Mouse (Mus musculus): ENCODE results near the gene Ppp2r5c.

The Ppp2r5c gene

GRCm38 (mm10) chr12:110515676-110516075 lies 68.8 kb downstream of the Ppp2r5c start:
- DNase-seq = peak; percentile 95

- DNase-seq = peak; percentile 71
Observed at GRCm38 (mm10) chr12:110520236-110520987, 73.5 kb downstream of the Ppp2r5c start.

GRCm38 (mm10) chr12:110523526-110523925 lies 76.6 kb downstream of the Ppp2r5c start:
- DNase-seq = peak; percentile 51

GRCm38 (mm10) chr12:110532711-110533110 lies 85.8 kb downstream of the Ppp2r5c start:
- DNase-seq = peak; percentile 80

GRCm38 (mm10) chr12:110533151-110533550 lies 86.2 kb downstream of the Ppp2r5c start:
- DNase-seq = peak; percentile 70

- DNase-seq = no peak
Observed at GRCm38 (mm10) chr12:110533832-110534231, 86.9 kb downstream of the Ppp2r5c start.

GRCm38 (mm10) chr12:110535361-110535760 lies 88.4 kb downstream of the Ppp2r5c start:
- peak; percentile 88 for DNase-seq

- DNase-seq = peak; percentile 93
Observed at GRCm38 (mm10) chr12:110537751-110538150, 90.8 kb downstream of the Ppp2r5c start.

GRCm38 (mm10) chr12:110539346-110539745 lies 92.4 kb downstream of the Ppp2r5c start:
- peak; percentile 84 for DNase-seq

GRCm38 (mm10) chr12:110539798-110540197 lies 92.9 kb downstream of the Ppp2r5c start:
- DNase-seq = peak; percentile 77

GRCm38 (mm10) chr12:110540273-110540672 lies 93.4 kb downstream of the Ppp2r5c start:
- peak; percentile 83 for DNase-seq

GRCm38 (mm10) chr12:110541001-110541400 lies 94.1 kb downstream of the Ppp2r5c start:
- DNase-seq = peak; percentile 89

GRCm38 (mm10) chr12:110541528-110541927 lies 94.6 kb downstream of the Ppp2r5c start:
- DNase-seq = no peak

- no peak for DNase-seq
Observed at GRCm38 (mm10) chr12:110545040-110545701, 98.3 kb downstream of the Ppp2r5c start.

GRCm38 (mm10) chr12:110547573-110547972 lies 100.7 kb downstream of the Ppp2r5c start:
- peak; percentile 92 for DNase-seq

- no peak for DNase-seq
Observed at GRCm38 (mm10) chr12:110549437-110550112, 102.7 kb downstream of the Ppp2r5c start.

GRCm38 (mm10) chr12:110550364-110550763 lies 103.4 kb downstream of the Ppp2r5c start:
- DNase-seq = no peak

- no peak for DNase-seq
Observed at GRCm38 (mm10) chr12:110552113-110552512, 105.2 kb downstream of the Ppp2r5c start.

GRCm38 (mm10) chr12:110553362-110553761 lies 106.4 kb downstream of the Ppp2r5c start:
- DNase-seq = no peak

GRCm38 (mm10) chr12:110555536-110556240 lies 108.8 kb downstream of the Ppp2r5c start:
- no peak for DNase-seq

- peak; percentile 96 for DNase-seq
Observed at GRCm38 (mm10) chr12:110556861-110557628, 110.1 kb downstream of the Ppp2r5c start.

GRCm38 (mm10) chr12:110558175-110558574 lies 111.3 kb downstream of the Ppp2r5c start:
- DNase-seq = no peak
